Mouse (Mus musculus) urinary bladder, adult 2 months (tissue): ENCODE results near the gene Hmbs. TPM values are rescaled to one million over a fixed set of nuclear protein-coding genes. Genes with fewer than 3 reads are reported as not detected.
A peak's percentile ranks its signal among the peaks of the same experiment; 100 is the strongest.
"Not testable (repeated sequence)": the region's sequence is repeated elsewhere in the genome, so short reads cannot be mapped to it uniquely, and the experiment has no call there.

Source experiments
- DNase-seq: peaks from one replicate; pipeline ENCODE4 v3.0.0; 2022; ENCODE audit warnings: low spot score
- polyA plus RNA-seq: library from polyadenylated mRNA; depleted of rRNA; stranded (reverse); fragments of >200 nt; gene quantifications from 2 replicates; pipeline ENCODE4 v1.2.3, GENCODE M21; 2012

Hmbs gene
- polyA plus RNA-seq, 1 experiment, result 40.7 TPM

- no peak for DNase-seq
These were observed 1.8 kb upstream of the Hmbs start for GRCm38 (mm10) chr9:44345570-44346433.

- DNase-seq, result no peak
These were observed 738 bp downstream of the Hmbs start for GRCm38 (mm10) chr9:44343290-44343689.

- no peak for DNase-seq
These were observed 1.4 kb downstream of the Hmbs start for GRCm38 (mm10) chr9:44342605-44343004.

- DNase-seq, result no peak
These were observed 1.9 kb downstream of the Hmbs start for GRCm38 (mm10) chr9:44342173-44342572.

- DNase-seq, result no peak
These were observed 2.5 kb downstream of the Hmbs start for GRCm38 (mm10) chr9:44341487-44341886.

GRCm38 (mm10) chr9:44338574-44338973 lies 5.5 kb downstream of the Hmbs start:
- no peak for DNase-seq

- no peak for DNase-seq
These were observed 6.4 kb downstream of the Hmbs start for GRCm38 (mm10) chr9:44337436-44338169.

- no peak for DNase-seq
These were observed 7.1 kb downstream of the Hmbs start for GRCm38 (mm10) chr9:44336964-44337363.

- not testable (repeated sequence) for DNase-seq
These were observed 7.5 kb downstream of the Hmbs start for GRCm38 (mm10) chr9:44336513-44336912.

GRCm38 (mm10) chr9:44336093-44336406 lies 8.0 kb downstream of the Hmbs start:
- DNase-seq, result no peak

GRCm38 (mm10) chr9:44335331-44336092 lies 8.5 kb downstream of the Hmbs start:
- DNase-seq, result no peak

- peak; percentile 93 for DNase-seq
These were observed 9.4 kb downstream of the Hmbs start, which contains the start of gene H2afx for GRCm38 (mm10) chr9:44334396-44335330. Gene H2afx, plus strand, starts transcription at chr9:44334694.

- DNase-seq, result no peak
These were observed 10.9 kb downstream of the Hmbs start for GRCm38 (mm10) chr9:44332918-44333638.

GRCm38 (mm10) chr9:44330736-44331135 lies 13.3 kb downstream of the Hmbs start:
- DNase-seq, result no peak

- no peak for DNase-seq
These were observed 16.1 kb downstream of the Hmbs start for GRCm38 (mm10) chr9:44327926-44328325.

GRCm38 (mm10) chr9:44327064-44327711 lies 16.8 kb downstream of the Hmbs start:
- no peak for DNase-seq

GRCm38 (mm10) chr9:44326371-44327063 lies 17.5 kb downstream of the Hmbs start:
- peak; percentile 52 for DNase-seq

- no peak for DNase-seq
These were observed 18.2 kb downstream of the Hmbs start, which contains the start of gene Dpagt1 for GRCm38 (mm10) chr9:44325768-44326370. Gene Dpagt1, plus strand, starts transcription at chr9:44326019.
